Mouse (Mus musculus) MEL (cell line): ENCODE data around the gene Cnot3. TPM values are rescaled to one million over a fixed set of nuclear protein-coding genes. Genes with fewer than 3 reads are reported as not detected.

ENCODE experiments used
- DNase-seq: peaks from one replicate; pipeline ENCODE4 v3.0.0; 2011; ENCODE audit warnings: low read depth, low spot score
- H3K27ac ChIP-seq: 2 replicates; pipeline ENCODE4 v1.5.1; 2012; ENCODE audit warnings: low read depth, mild to moderate bottlenecking, control low read depth, low read length, moderate library complexity; ENCODE audit not compliant: control insufficient read depth
- H3K27me3 ChIP-seq, 2 experiments: fragments of 150-350 bp in 1 of 2; sonication (generic) in 1 of 2; 2 replicates each; pipeline ENCODE4 v1.6.1; 2012; ENCODE audit warnings: low read length in 2 of 2, mild to moderate bottlenecking in 2 of 2, improper control_type of control experiment in 1 of 2, moderate library complexity in 1 of 2; ENCODE audit not compliant: insufficient read depth in 2 of 2, control insufficient read depth in 1 of 2
- H3K36me3 ChIP-seq, 2 experiments: 2 replicates each; pipeline ENCODE4 v1.6.1; 2012 to 2014; ENCODE audit warnings: low read length in 2 of 2, improper control_type of control experiment in 1 of 2, inconsistent platforms in 1 of 2, mild to moderate bottlenecking in 1 of 2; ENCODE audit not compliant: insufficient read depth in 2 of 2, control insufficient read depth in 1 of 2
- H3K4me1 ChIP-seq, 2 experiments: fragments of 150-350 bp in 1 of 2; sonication (generic) in 1 of 2; 2 replicates each; pipeline ENCODE4 v1.6.1; 2012; ENCODE audit warnings: low read length in 2 of 2, improper control_type of control experiment in 1 of 2, mild to moderate bottlenecking in 1 of 2; ENCODE audit not compliant: insufficient read depth in 2 of 2, control insufficient read depth in 1 of 2
- H3K4me3 ChIP-seq, 2 experiments: fragments of 150-350 bp in 1 of 2; sonication (generic) in 1 of 2; 2 replicates each; pipeline ENCODE4 v1.5.1; 2012; ENCODE audit warnings: low read depth in 2 of 2, low read length in 2 of 2, mild to moderate bottlenecking in 2 of 2, moderate library complexity in 2 of 2, control low read depth in 1 of 2, improper control_type of control experiment in 1 of 2; ENCODE audit not compliant: control insufficient read depth in 1 of 2, insufficient read depth in 1 of 2
- H3K79me2 ChIP-seq: 2 replicates; pipeline ENCODE4 v1.6.1; 2012; ENCODE audit warnings: mild to moderate bottlenecking, low read length, moderate library complexity; ENCODE audit not compliant: control insufficient read depth, poor library complexity, insufficient read depth
- H3K9ac ChIP-seq: 2 replicates; pipeline ENCODE4 v1.6.1; 2012; ENCODE audit warnings: low read depth, mild to moderate bottlenecking, control low read depth, low read length, moderate library complexity; ENCODE audit not compliant: control insufficient read depth, poor library complexity, severe bottlenecking
- H3K9me3 ChIP-seq: fragments of 150-350 bp; sonication (generic); replicated peaks from 2 replicates; pipeline ENCODE4 v1.6.1; 2012; ENCODE audit warnings: mild to moderate bottlenecking, low read length, improper control_type of control experiment, moderate library complexity; ENCODE audit not compliant: insufficient read depth
- BHLHE40 ChIP-seq: IDR thresholded peaks from 2 replicates; pipeline ENCODE4 v1.6.1; 2012; ENCODE audit warnings: low read depth, mild to moderate bottlenecking, inconsistent platforms, low read length, improper control_type of control experiment, borderline replicate concordance
- CHD1 ChIP-seq: IDR thresholded peaks from 2 replicates; pipeline ENCODE4 v1.6.1; 2012; ENCODE audit warnings: low read depth, mild to moderate bottlenecking, inconsistent platforms, low read length, improper control_type of control experiment
- CTCF ChIP-seq, 3 experiments: IDR thresholded peaks in 2 of 3; conservative IDR thresholded peaks in 1 of 3; 2 replicates each; pipeline ENCODE4 v1.5.1; 2011 to 2012; ENCODE audit warnings: low read length in 3 of 3, low read depth in 2 of 3, mild to moderate bottlenecking in 2 of 3, improper control_type of control experiment in 1 of 3, inconsistent platforms in 1 of 3, mixed read lengths in 1 of 3, moderate library complexity in 1 of 3; ENCODE audit not compliant: control insufficient read depth in 1 of 3, insufficient read depth in 1 of 3, poor library complexity in 1 of 3, severe bottlenecking in 1 of 3
- E2F4 ChIP-seq: IDR thresholded peaks from 2 replicates; pipeline ENCODE4 v1.6.1; 2011; ENCODE audit warnings: low read depth, low read length, improper control_type of control experiment, borderline replicate concordance
- ELF1 ChIP-seq: IDR thresholded peaks from 2 replicates; pipeline ENCODE4 v1.6.1; 2014; ENCODE audit warnings: low read depth, mild to moderate bottlenecking, inconsistent platforms, low read length, improper control_type of control experiment, moderate library complexity
- ETS1 ChIP-seq: IDR thresholded peaks from 2 replicates; pipeline ENCODE4 v1.6.1; 2012; ENCODE audit warnings: low read depth, mild to moderate bottlenecking, inconsistent platforms, low read length, improper control_type of control experiment, moderate library complexity
- GABPA ChIP-seq: IDR thresholded peaks from 2 replicates; pipeline ENCODE4 v1.6.1; 2012; ENCODE audit warnings: low read depth, mild to moderate bottlenecking, inconsistent platforms, low read length, improper control_type of control experiment, moderate library complexity
- GATA1 ChIP-seq: IDR thresholded peaks from 2 replicates; pipeline ENCODE4 v1.6.1; 2011; ENCODE audit warnings: low read depth, low read length, improper control_type of control experiment
- HCFC1 ChIP-seq: IDR thresholded peaks from 2 replicates; pipeline ENCODE4 v1.6.1; 2012; ENCODE audit warnings: low read depth, mild to moderate bottlenecking, inconsistent platforms, low read length, improper control_type of control experiment, moderate library complexity
- KAT2A ChIP-seq: conservative IDR thresholded peaks from 2 replicates; pipeline ENCODE4 v1.6.1; 2012; ENCODE audit warnings: low read depth, low read length, improper control_type of control experiment, inconsistent platforms
- MAX ChIP-seq: IDR thresholded peaks from 2 replicates; pipeline ENCODE4 v1.6.1; 2011; ENCODE audit warnings: low read length, improper control_type of control experiment
- MXI1 ChIP-seq: IDR thresholded peaks from 2 replicates; pipeline ENCODE4 v1.6.1; 2011; ENCODE audit warnings: mild to moderate bottlenecking, low read depth, low read length, improper control_type of control experiment
- MYB ChIP-seq: IDR thresholded peaks from 2 replicates; pipeline ENCODE4 v1.6.1; 2011; ENCODE audit warnings: mild to moderate bottlenecking, low read depth, low read length, improper control_type of control experiment
- NELFE ChIP-seq: IDR thresholded peaks from 2 replicates; pipeline ENCODE4 v1.6.1; 2011; ENCODE audit warnings: low read depth, low read length, improper control_type of control experiment
- NRF1 ChIP-seq: IDR thresholded peaks from 2 replicates; pipeline ENCODE4 v1.6.1; 2014; ENCODE audit warnings: low read depth, mild to moderate bottlenecking, inconsistent platforms, low read length, improper control_type of control experiment, moderate library complexity; ENCODE audit not compliant: poor library complexity, insufficient read depth, severe bottlenecking
- POLR2A ChIP-seq, 2 experiments: IDR thresholded peaks; 2 replicates each; pipeline ENCODE4 v1.6.1; 2011 to 2012; ENCODE audit warnings: low read length in 2 of 2, mild to moderate bottlenecking in 2 of 2, control low read depth in 1 of 2, improper control_type of control experiment in 1 of 2, low read depth in 1 of 2, moderate library complexity in 1 of 2; ENCODE audit not compliant: control insufficient read depth in 1 of 2, insufficient read depth in 1 of 2, poor library complexity in 1 of 2
- POLR2AphosphoS2 ChIP-seq: IDR thresholded peaks from 2 replicates; pipeline ENCODE4 v1.6.1; 2011; ENCODE audit warnings: low read length, improper control_type of control experiment
- RAD21 ChIP-seq: IDR thresholded peaks from 2 replicates; pipeline ENCODE4 v1.6.1; 2011; ENCODE audit warnings: mild to moderate bottlenecking, low read depth, low read length, improper control_type of control experiment
- RCOR1 ChIP-seq: IDR thresholded peaks from 2 replicates; pipeline ENCODE4 v1.6.1; 2012; ENCODE audit warnings: low read depth, mild to moderate bottlenecking, inconsistent platforms, low read length, improper control_type of control experiment
- SIN3A ChIP-seq: IDR thresholded peaks from 2 replicates; pipeline ENCODE4 v1.6.1; 2012; ENCODE audit warnings: low read length, improper control_type of control experiment, inconsistent platforms
- TCF12 ChIP-seq: IDR thresholded peaks from 2 replicates; pipeline ENCODE4 v1.6.1; 2014; ENCODE audit warnings: low read depth, mild to moderate bottlenecking, inconsistent platforms, low read length, improper control_type of control experiment, moderate library complexity
- ZC3H11A ChIP-seq: IDR thresholded peaks from 2 replicates; pipeline ENCODE4 v1.6.1; 2012; ENCODE audit warnings: low read depth, mild to moderate bottlenecking, inconsistent platforms, low read length, improper control_type of control experiment
- polyA plus RNA-seq, 2 experiments: library from polyadenylated mRNA; stranded (reverse) in 1 of 2; unstranded in 1 of 2; fragments of >175 nt in 1 of 2; fragments of >200 nt in 1 of 2; gene quantifications; 2 replicates each; pipeline versions ENCODE4 v1.2.1 to v1.2.4; 2012; ENCODE audit warnings: low replicate concordance in 2 of 2, low read depth in 1 of 2; ENCODE audit not compliant: insufficient read length in 2 of 2, insufficient read depth in 1 of 2, missing spikeins in 1 of 2
- total RNA-seq: library from RNA; depleted of rRNA; stranded (reverse); fragments of 300-350 nt; gene quantifications from 2 replicates; pipeline ENCODE4 v1.2.3, GENCODE M21; 2012

Cnot3 gene
- total and polyA plus RNA-seq, 3 experiments, result 17.4 to 118 (median 86.6) TPM

GRCm38 (mm10) chr7:3692987-3693808, 48.1 kb downstream of the Cnot3 start, which contains the start of gene Mboat7 (continued):
- TF ChIP-seq CTCF (IDR thresholded peaks at IDR 0.05 in 2 of 3, conservative IDR thresholded peaks at IDR 0.05 in 1 of 3; ENCODE audit: control insufficient read depth in 1 of 3, insufficient read depth in 1 of 3, low read depth in 2 of 3, low read length in 3 of 3, poor library complexity in 1 of 3, severe bottlenecking in 1 of 3), result no peak
- 0 out of 2 replicates have a peak, but pooled peaks have one; percentile 14 for TF ChIP-seq E2F4
- peak; percentile 70 for TF ChIP-seq NELFE
- peak; percentile 61 to 64; a peak in 2 of 4 replicates for TF ChIP-seq POLR2A (IDR thresholded peaks at IDR 0.05; ENCODE audit: control insufficient read depth in 1 of 2, insufficient read depth in 1 of 2, low read depth in 1 of 2, low read length in 2 of 2, poor library complexity in 1 of 2)

- TF ChIP-seq TCF12 (no peak), CTCF (IDR thresholded peaks at IDR 0.05 in 2 of 3, conservative IDR thresholded peaks at IDR 0.05 in 1 of 3; ENCODE audit: control insufficient read depth in 1 of 3, insufficient read depth in 1 of 3, low read depth in 2 of 3, low read length in 3 of 3, poor library complexity in 1 of 3, severe bottlenecking in 1 of 3) (no peak), POLR2A (IDR thresholded peaks at IDR 0.05; ENCODE audit: control insufficient read depth in 1 of 2, insufficient read depth in 1 of 2, low read depth in 1 of 2, low read length in 2 of 2, poor library complexity in 1 of 2) (peak in 1 of 2 experiments; percentile 3; a peak in 1 of 4 replicates), BHLHE40 (0 out of 2 replicates have a peak, but pooled peaks have one; percentile 12), MXI1 (peak; percentile 54; the same call in 1 of the 2 replicates), NELFE (no peak; the same call in 1 of the 2 replicates), ELF1 (no peak), SIN3A (no peak; the same call in 1 of the 2 replicates), POLR2AphosphoS2 (no peak), MAX (peak; percentile 33; the same call in 1 of the 2 replicates)
Observed at GRCm38 (mm10) chr7:3693809-3694075, 48.7 kb downstream of the Cnot3 start.

GRCm38 (mm10) chr7:3694076-3694948, 49.2 kb downstream of the Cnot3 start:
- Histone ChIP-seq H3K27ac (peak overlapping the region; percentile 92), H3K9ac (peak overlapping the region; percentile 84), H3K36me3 (peaks cover 0 to 7% of the 10 kb centered on the region in 2 experiments; a peak in 3 of 4 replicates), H3K27me3 (no peaks in the 10 kb centered on the region), H3K4me3 (peak overlapping the region; percentile 73 to 79), H3K9me3 (no peaks in the 10 kb centered on the region), H3K4me1 (peaks cover 4 to 17% of the 10 kb centered on the region in 2 experiments; a peak in 3 of 4 replicates), H3K79me2 (peaks cover 7% of the 10 kb centered on the region; the same call in 1 of the 2 replicates)
- DNase-seq, result peak; percentile 94
- TF ChIP-seq KAT2A, result no peak
- no peak for TF ChIP-seq GATA1
- TF ChIP-seq RCOR1, result 0 out of 2 replicates have a peak, but pooled peaks have one; percentile 31
- no peak for TF ChIP-seq GABPA
- TF ChIP-seq ZC3H11A, result no peak
- TF ChIP-seq HCFC1, result no peak
- no peak for TF ChIP-seq ETS1
- no peak for TF ChIP-seq BHLHE40
- TF ChIP-seq MAX, result peak; percentile 4; the same call in 1 of the 2 replicates
- TF ChIP-seq MYB, result no peak
- TF ChIP-seq RAD21, result no peak
- no peak for TF ChIP-seq CTCF (IDR thresholded peaks at IDR 0.05 in 2 of 3, conservative IDR thresholded peaks at IDR 0.05 in 1 of 3; ENCODE audit: control insufficient read depth in 1 of 3, insufficient read depth in 1 of 3, low read depth in 2 of 3, low read length in 3 of 3, poor library complexity in 1 of 3, severe bottlenecking in 1 of 3)
- no peak for TF ChIP-seq SIN3A
- TF ChIP-seq TCF12, result no peak
- no peak for TF ChIP-seq CHD1
- TF ChIP-seq NELFE, result peak; percentile 23; the same call in 1 of the 2 replicates
- TF ChIP-seq NRF1, result no peak

More at GRCm38 (mm10) chr7:3693809-3694075, 48.7 kb downstream of the Cnot3 start:
- H3K27me3 ChIP-seq, result no peaks in the 10 kb centered on the region
- peaks cover 0 to 7% of the 10 kb centered on the region in 2 experiments; a peak in 3 of 4 replicates for H3K36me3 ChIP-seq
- DNase-seq, result no peak
- peak overlapping the region; percentile 73 to 79 for H3K4me3 ChIP-seq
- H3K9ac ChIP-seq, result peak overlapping the region; percentile 73
- H3K79me2 ChIP-seq, result peaks cover 7% of the 10 kb centered on the region; the same call in 1 of the 2 replicates
- H3K4me1 ChIP-seq, result peaks cover 4 to 17% of the 10 kb centered on the region in 2 experiments; a peak in 3 of 4 replicates
- H3K27ac ChIP-seq, result peak overlapping the region; percentile 92
- H3K9me3 ChIP-seq, result no peaks in the 10 kb centered on the region
